Mouse (Mus musculus) neutrophil, adult 83 days (primary cell): ENCODE data around the gene Foxi2. TPM values are rescaled to one million over a fixed set of nuclear protein-coding genes. Genes with fewer than 3 reads are reported as not detected.

Experiments used
- total RNA-seq, 2 experiments: library from RNA; stranded (reverse); gene quantifications; one replicate each; pipeline ENCODE4 v1.2.4; 2023

Foxi2 gene
- not detected for total RNA-seq

GRCm38 (mm10) chr7:135410237-135410965, at the start of gene Foxi2:
Foxi2 (plus strand) TSS chr7:135410308.

Other genes with a start within 250 kb of the Foxi2 start
- gene Nps, start 151.6 kb upstream of the Foxi2 start, total RNA-seq, result not detected
- gene Clrn3, start 118.3 kb downstream of the Foxi2 start, total RNA-seq, result not detected
- 100 to 1,000 TPM; 149 to 152 TPM for gene Ptpre, start 127.2 kb downstream of the Foxi2 start, total RNA-seq